Mouse (Mus musculus) frontal cortex, postnatal 10 days (tissue): ENCODE results near the gene Pik3r5.
A peak's percentile ranks its signal among the peaks of the same experiment; 100 is the strongest.

Experiments
- DNase-seq, 2 experiments: peaks; one replicate each; pipeline ENCODE4 v3.0.0; 2022; ENCODE audit warnings: low spot score in 2 of 2, mixed read lengths in 1 of 2

Pik3r5 gene

GRCm38 (mm10) chr11:68448356-68448755, 16.4 kb downstream of the Pik3r5 start:
- no peak for DNase-seq

GRCm38 (mm10) chr11:68451282-68451735, 19.4 kb downstream of the Pik3r5 start:
- DNase-seq = no peak

GRCm38 (mm10) chr11:68451747-68452405, 20.0 kb downstream of the Pik3r5 start:
- DNase-seq = no peak

GRCm38 (mm10) chr11:68452740-68453139, 20.8 kb downstream of the Pik3r5 start:
- DNase-seq = no peak

GRCm38 (mm10) chr11:68453301-68453700, 21.4 kb downstream of the Pik3r5 start:
- no peak for DNase-seq

GRCm38 (mm10) chr11:68458086-68458485, 26.2 kb downstream of the Pik3r5 start:
- no peak for DNase-seq

- DNase-seq = no peak
These were observed 27.1 kb downstream of the Pik3r5 start for GRCm38 (mm10) chr11:68459021-68459420.

GRCm38 (mm10) chr11:68459486-68459885, 27.6 kb downstream of the Pik3r5 start:
- DNase-seq = no peak

- DNase-seq = no peak
These were observed 30.8 kb downstream of the Pik3r5 start for GRCm38 (mm10) chr11:68462716-68463115.

GRCm38 (mm10) chr11:68464260-68464659, 32.3 kb downstream of the Pik3r5 start:
- DNase-seq = no peak

- no peak for DNase-seq
These were observed 33.2 kb downstream of the Pik3r5 start for GRCm38 (mm10) chr11:68465090-68465489.

GRCm38 (mm10) chr11:68467441-68467840, 35.5 kb downstream of the Pik3r5 start:
- DNase-seq = no peak

GRCm38 (mm10) chr11:68467962-68468612, 36.2 kb downstream of the Pik3r5 start:
- DNase-seq = no peak

- no peak for DNase-seq
These were observed 37.0 kb downstream of the Pik3r5 start for GRCm38 (mm10) chr11:68468886-68469285.

GRCm38 (mm10) chr11:68472162-68472849, 40.4 kb downstream of the Pik3r5 start:
- no peak for DNase-seq

GRCm38 (mm10) chr11:68474600-68474999, 42.7 kb downstream of the Pik3r5 start:
- DNase-seq = no peak

GRCm38 (mm10) chr11:68475676-68476075, 43.8 kb downstream of the Pik3r5 start:
- DNase-seq = no peak

GRCm38 (mm10) chr11:68477661-68478060, 45.7 kb downstream of the Pik3r5 start:
- no peak for DNase-seq

- DNase-seq = peak in 1 of 2 experiments; percentile 34
These were observed 46.7 kb downstream of the Pik3r5 start for GRCm38 (mm10) chr11:68478574-68478981.

GRCm38 (mm10) chr11:68480660-68481059, 48.7 kb downstream of the Pik3r5 start:
- no peak for DNase-seq

GRCm38 (mm10) chr11:68482001-68482400, 50.1 kb downstream of the Pik3r5 start:
- no peak for DNase-seq

- DNase-seq = no peak
These were observed 51.3 kb downstream of the Pik3r5 start for GRCm38 (mm10) chr11:68483213-68483612.

GRCm38 (mm10) chr11:68484431-68484830, 52.5 kb downstream of the Pik3r5 start:
- no peak for DNase-seq
